Mouse (Mus musculus) heart, postnatal 25 days (tissue): ENCODE measurements around the gene Gm20388. TPM values are rescaled to one million over a fixed set of nuclear protein-coding genes. Genes with fewer than 3 reads are reported as not detected.

ENCODE experiments used
- DNase-seq: peaks from one replicate; pipeline ENCODE4 v3.0.0; 2022; ENCODE audit warnings: low spot score
- intact Hi-C: fragments of 180-260 bp; cut with DNase I; formaldehyde crosslinking; loops from one replicate; pipeline ENCODE4 v1.15.1; 2025
- total RNA-seq, 2 experiments: library from RNA; stranded (reverse); gene quantifications; 2 replicates each; pipeline ENCODE4 v1.2.3; 2021

Gm20388 gene
- total RNA-seq, 2 experiments from 2014 or later: 2.7 TPM; not detected in 1

DNA sequence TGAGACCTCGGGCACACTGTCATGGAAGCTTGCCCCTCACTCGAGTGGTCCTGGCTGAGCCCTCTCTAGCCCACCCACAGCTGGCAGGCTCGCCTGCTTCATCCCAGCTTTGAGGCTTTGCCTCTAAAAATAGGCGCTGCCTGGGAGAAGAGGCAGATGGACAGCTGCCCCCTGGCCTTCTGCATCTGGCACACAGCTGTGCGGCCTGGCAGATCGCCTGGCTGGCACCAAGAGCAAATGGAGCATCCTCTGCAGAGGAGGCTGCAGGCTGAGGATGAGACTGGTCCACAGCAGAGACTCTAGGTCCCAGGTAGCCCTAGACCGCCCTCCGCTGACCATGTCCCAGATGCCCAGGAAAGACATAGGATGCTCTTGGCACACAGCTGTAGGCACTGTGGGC lies 2805.9 kb downstream of the Gm20388 start:
- no peak for DNase-seq
- intact Hi-C loops: loop anchor here (2.0 kb wide), 1 partner anchor 44 kb away; no protein-coding TSS in a partner anchor

GRCm38 (mm10) chr8:122717869-122718509 lies 2807.3 kb downstream of the Gm20388 start:
- intact Hi-C loops: loop anchor here (2.0 kb wide), 1 partner anchor 43 kb away; no protein-coding TSS in a partner anchor

DNA sequence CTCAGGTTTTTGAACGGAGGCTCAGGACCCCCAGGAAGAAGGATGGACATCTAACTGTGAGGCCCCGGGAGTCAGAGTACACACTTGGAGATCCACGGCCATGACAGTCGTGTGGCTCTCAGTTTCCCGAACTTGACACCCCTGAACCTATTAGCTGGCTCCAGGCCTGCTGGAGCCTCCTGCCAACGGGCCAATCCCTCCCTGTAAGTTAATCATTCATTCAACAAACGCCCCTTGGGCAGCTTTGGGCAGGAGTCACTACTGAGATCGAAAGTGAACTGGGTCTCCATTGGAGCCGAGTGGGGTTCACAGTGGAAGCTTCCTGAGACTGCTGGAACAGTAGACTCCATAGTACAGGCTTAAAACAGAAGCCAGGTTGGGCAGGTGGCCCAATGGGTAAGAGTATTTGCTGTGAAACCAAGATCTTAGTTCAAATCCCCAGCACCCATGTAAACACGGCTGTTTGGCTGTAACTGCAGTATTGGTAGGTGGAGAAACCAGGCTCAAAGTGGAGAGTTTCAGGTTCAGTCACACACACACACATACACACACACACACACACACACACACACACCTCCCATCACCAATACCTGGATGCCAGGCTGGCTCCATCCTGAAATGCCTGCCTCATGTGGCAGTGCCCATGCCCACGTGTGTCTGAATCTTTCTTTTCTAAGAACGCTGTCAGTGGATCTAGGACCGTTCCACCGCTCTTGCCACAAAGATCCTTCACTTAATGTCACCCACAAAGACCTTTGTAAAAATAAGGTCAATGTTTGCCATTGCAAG lies 2808.3 kb downstream of the Gm20388 start:
- no peak for DNase-seq
- intact Hi-C loops: no loop called here

More at GRCm38 (mm10) chr8:122717869-122718509, 2807.3 kb downstream of the Gm20388 start:
- DNase-seq: no peak

GRCm38 (mm10) chr8:122719500-122720065 lies 2808.9 kb downstream of the Gm20388 start:
- no peak for DNase-seq
- intact Hi-C loops: no loop called here

DNA sequence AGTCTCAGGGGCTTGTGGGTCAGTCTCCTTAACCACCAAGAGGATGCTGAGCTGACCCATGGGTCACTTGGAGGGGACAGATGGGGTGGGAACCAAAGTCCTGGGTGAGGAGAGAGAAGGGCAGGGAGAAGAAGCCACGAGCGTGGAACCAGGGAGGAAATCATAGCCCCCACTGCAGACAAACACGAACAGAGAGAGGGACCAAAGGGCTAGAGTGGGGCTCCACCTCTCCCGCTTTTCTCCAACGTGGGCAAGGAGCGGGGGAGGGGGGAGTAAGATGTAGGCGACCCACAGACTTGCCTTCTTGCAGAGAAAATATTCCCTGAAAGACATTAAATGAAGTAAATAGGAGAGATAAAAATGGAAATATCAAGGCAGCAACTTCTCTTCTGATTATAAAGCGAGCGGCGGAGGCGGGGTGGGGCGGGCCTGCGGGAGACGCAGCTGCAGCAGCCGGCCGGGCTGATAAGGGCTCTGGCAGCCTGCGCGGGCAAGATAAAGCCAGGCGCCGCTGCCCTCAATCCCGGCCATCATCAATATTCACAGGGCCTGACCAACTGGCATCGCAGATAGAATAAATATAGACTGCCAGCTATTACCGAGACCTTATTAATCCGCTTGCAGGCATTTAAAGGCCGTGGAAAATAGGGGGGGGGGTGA lies 2809.6 kb downstream of the Gm20388 start:
- no peak for DNase-seq
- intact Hi-C loops: no loop called here

- intact Hi-C loops: no loop called here
- DNase-seq: no peak
Measured at GRCm38 (mm10) chr8:122720811-122721640, 2810.4 kb downstream of the Gm20388 start.

- intact Hi-C loops: no loop called here
Measured at GRCm38 (mm10) chr8:122725187-122725586, 2814.5 kb downstream of the Gm20388 start.

GRCm38 (mm10) chr8:122726789-122727188 lies 2816.1 kb downstream of the Gm20388 start:
- intact Hi-C loops: no loop called here
- no peak for DNase-seq

More at GRCm38 (mm10) chr8:122725187-122725586, 2814.5 kb downstream of the Gm20388 start:
- no peak for DNase-seq

DNA sequence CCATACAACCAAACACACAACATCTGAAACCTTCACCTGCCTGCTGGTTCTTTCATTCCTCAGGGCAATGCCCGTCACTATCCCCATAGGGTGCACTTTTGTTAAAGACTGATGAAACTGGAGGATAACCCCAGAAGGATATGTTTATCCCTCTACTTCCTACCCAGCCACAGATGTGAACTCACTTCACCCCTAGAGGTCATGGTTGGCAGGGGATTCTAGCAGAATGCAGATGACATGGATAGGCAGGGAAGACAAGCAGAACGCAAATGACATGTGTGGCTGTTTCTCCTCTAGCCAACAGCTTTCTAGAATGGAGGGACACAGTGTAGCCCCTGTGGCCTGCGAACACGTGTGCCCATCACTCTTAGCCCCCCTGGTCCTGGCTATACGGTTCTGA lies 2816.8 kb downstream of the Gm20388 start:
- no peak for DNase-seq
- intact Hi-C loops: no loop called here

DNA sequence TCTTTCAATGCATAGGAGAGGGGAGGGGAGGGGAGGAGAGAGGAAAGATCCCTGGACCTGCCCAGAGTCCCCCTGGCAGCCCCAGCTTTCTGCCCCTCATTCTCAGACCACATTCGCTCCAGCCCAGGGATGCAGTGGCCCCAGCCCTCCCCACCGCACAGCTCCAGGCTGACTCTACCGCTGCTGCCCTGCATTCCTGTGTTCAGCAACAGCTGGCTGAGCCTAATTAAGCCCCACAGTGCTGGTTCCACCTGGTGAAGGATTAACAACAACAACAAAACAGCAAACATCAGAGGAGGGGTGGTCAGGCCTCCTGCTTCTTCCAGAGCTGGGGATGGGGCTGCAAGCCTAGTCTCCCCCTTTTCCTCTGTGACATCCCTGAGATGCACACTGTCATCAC lies 2818.0 kb downstream of the Gm20388 start:
- intact Hi-C loops: no loop called here
- DNase-seq: no peak

GRCm38 (mm10) chr8:122735110-122735509 lies 2824.5 kb downstream of the Gm20388 start:
- intact Hi-C loops: no loop called here

GRCm38 (mm10) chr8:122735542-122736473 lies 2825.2 kb downstream of the Gm20388 start:
- no peak for DNase-seq
- intact Hi-C loops: no loop called here

More at GRCm38 (mm10) chr8:122735110-122735509, 2824.5 kb downstream of the Gm20388 start:
- no peak for DNase-seq

GRCm38 (mm10) chr8:122736623-122737022 lies 2826.0 kb downstream of the Gm20388 start:
- intact Hi-C loops: no loop called here
- DNase-seq: no peak

GRCm38 (mm10) chr8:122737071-122737470 lies 2826.4 kb downstream of the Gm20388 start:
- intact Hi-C loops: no loop called here
- no peak for DNase-seq

DNA sequence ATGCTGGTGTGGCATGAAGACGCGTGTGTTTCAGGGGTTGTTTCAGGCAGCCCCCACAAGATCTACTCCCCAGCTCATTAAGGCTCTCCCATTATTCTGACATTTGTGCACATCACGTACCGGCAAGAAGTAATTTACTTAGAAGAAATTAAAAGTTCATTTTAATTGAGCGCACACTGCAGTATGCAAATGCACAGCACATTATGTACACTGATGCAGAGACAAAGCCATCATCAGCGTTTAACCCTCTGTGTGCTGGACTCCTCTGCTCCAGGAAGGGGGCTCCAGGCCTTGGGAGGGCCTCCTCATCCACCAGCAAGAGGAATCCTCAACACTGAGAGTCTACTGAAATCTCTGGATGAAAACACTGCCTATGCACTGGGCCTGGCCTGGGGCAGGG lies 2827.2 kb downstream of the Gm20388 start:
- DNase-seq: no peak
- intact Hi-C loops: no loop called here

DNA sequence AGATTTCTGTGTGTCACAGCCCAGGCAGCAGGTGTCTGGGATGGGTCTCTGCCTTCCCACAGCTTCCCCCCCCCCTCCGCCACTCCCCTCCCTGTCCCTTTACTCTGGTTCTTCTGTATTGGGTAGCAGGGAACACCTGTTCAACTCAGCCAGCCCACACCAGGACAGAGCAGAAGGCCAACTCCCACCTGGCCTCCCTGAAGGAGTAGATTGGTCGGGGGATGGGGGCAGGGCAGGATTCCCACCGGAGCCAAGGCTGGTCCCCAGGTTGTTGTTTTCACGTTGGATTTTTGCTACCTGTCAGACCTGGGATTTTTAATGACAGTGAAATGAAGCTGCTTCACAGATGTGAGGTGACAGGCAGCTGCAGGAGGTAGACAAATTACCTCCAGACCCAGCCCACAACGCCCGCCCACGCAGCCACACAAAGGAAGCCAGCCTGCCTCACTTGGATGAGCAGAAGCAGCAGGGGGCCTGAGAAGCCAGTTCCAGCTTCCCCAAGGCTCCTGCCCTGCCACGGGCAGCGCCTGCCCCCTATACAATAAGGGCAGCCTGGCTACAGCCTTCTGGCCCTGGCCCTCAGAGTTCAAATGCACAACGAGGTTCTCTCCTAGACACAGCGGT lies 2828.6 kb downstream of the Gm20388 start:
- intact Hi-C loops: no loop called here
- DNase-seq: no peak

GRCm38 (mm10) chr8:122742471-122742870 lies 2831.8 kb downstream of the Gm20388 start:
- intact Hi-C loops: no loop called here
- DNase-seq: no peak
